Mouse (Mus musculus) liver, embryonic 15.5 days (tissue): Measurements from ENCODE around the gene Hspa1l. TPM values are rescaled to one million over a fixed set of nuclear protein-coding genes. Genes with fewer than 3 reads are reported as not detected.
"Not testable (repeated sequence)": the region's sequence is repeated elsewhere in the genome, so short reads cannot be mapped to it uniquely, and the experiment has no call there.

Source experiments
- ATAC-seq: fragments of 200-750 bp; cut with Nextera tagmentation; 2 replicates; pipeline ENCODE4 v1.8.0; 2017; ENCODE audit warnings: moderate number of reproducible peaks, mild to moderate bottlenecking, moderate library complexity; ENCODE audit not compliant: insufficient read depth
- H3K27ac ChIP-seq: fragments of 300-500 bp; sonication (generic); replicated peaks from 2 replicates; pipeline ENCODE4 v1.5.1; 2015; ENCODE audit warnings: mild to moderate bottlenecking, inconsistent platforms
- H3K27me3 ChIP-seq: fragments of 300-500 bp; sonication (generic); 2 replicates; pipeline ENCODE4 v1.6.1; 2015; ENCODE audit warnings: mild to moderate bottlenecking, inconsistent platforms
- H3K36me3 ChIP-seq: fragments of 300-500 bp; sonication (generic); replicated peaks from 2 replicates; pipeline ENCODE4 v1.6.1; 2015; ENCODE audit warnings: moderate library complexity, mild to moderate bottlenecking, inconsistent platforms
- H3K4me1 ChIP-seq: fragments of 300-500 bp; sonication (generic); replicated peaks from 2 replicates; pipeline ENCODE4 v1.6.1; 2015; ENCODE audit warnings: inconsistent platforms
- H3K4me2 ChIP-seq: fragments of 300-500 bp; sonication (generic); 2 replicates; pipeline ENCODE4 v1.6.1; 2015; ENCODE audit warnings: moderate library complexity, mild to moderate bottlenecking, inconsistent platforms
- H3K4me3 ChIP-seq: fragments of 300-500 bp; sonication (generic); replicated peaks from 2 replicates; pipeline ENCODE4 v1.5.1; 2015; ENCODE audit warnings: mild to moderate bottlenecking, inconsistent platforms
- H3K9ac ChIP-seq: fragments of 300-500 bp; sonication (generic); 2 replicates; pipeline ENCODE4 v1.6.1; 2015; ENCODE audit warnings: moderate library complexity, mild to moderate bottlenecking, inconsistent platforms
- H3K9me3 ChIP-seq: fragments of 300-500 bp; sonication (generic); replicated peaks from 2 replicates; pipeline ENCODE4 v1.6.1; 2016; ENCODE audit warnings: inconsistent platforms
- WGBS: fragments of 180-500 bp; shearing (Covaris S2); methylation state at CpG from one replicate; pipeline ENCODE4 v1.1.7; 2015; ENCODE audit warnings: mixed read lengths; ENCODE audit not compliant: insufficient replicate concordance; 5-methylcytosine and 5-hydroxymethylcytosine counted together
- polyA plus RNA-seq: library from polyadenylated mRNA; unstranded; fragments of >200 nt; fragmentation: Nextera tagmentation; extraction: Ambion mirVana; gene quantifications from 2 replicates; pipeline ENCODE4 v1.2.1, GENCODE M21; 2015

Hspa1l gene
- polyA plus RNA-seq, 1 experiment from 2014 or later: 0.25 TPM

GRCm38 (mm10) chr17:34959881-34960515 is 12.5 kb upstream of the Hspa1l start:
- ATAC-seq: peak; percentile 36; the same call in 1 of the 2 replicates
- peak overlapping the region; percentile 67 for H3K9ac ChIP-seq
- peak overlapping the region; percentile 62 for H3K4me3 ChIP-seq
- H3K4me1 ChIP-seq: peaks cover 12% of the 10 kb centered on the region
- H3K27ac ChIP-seq: peak overlapping the region; percentile 81
- no peaks in the 10 kb centered on the region for H3K36me3 ChIP-seq
- WGBS: 5% methylated on average over 12 of the region's 12 CpGs
- peaks cover 83% of the 10 kb centered on the region for H3K27me3 ChIP-seq
- H3K9me3 ChIP-seq: no peaks in the 10 kb centered on the region
- peak overlapping the region; percentile 91 for H3K4me2 ChIP-seq

DNA sequence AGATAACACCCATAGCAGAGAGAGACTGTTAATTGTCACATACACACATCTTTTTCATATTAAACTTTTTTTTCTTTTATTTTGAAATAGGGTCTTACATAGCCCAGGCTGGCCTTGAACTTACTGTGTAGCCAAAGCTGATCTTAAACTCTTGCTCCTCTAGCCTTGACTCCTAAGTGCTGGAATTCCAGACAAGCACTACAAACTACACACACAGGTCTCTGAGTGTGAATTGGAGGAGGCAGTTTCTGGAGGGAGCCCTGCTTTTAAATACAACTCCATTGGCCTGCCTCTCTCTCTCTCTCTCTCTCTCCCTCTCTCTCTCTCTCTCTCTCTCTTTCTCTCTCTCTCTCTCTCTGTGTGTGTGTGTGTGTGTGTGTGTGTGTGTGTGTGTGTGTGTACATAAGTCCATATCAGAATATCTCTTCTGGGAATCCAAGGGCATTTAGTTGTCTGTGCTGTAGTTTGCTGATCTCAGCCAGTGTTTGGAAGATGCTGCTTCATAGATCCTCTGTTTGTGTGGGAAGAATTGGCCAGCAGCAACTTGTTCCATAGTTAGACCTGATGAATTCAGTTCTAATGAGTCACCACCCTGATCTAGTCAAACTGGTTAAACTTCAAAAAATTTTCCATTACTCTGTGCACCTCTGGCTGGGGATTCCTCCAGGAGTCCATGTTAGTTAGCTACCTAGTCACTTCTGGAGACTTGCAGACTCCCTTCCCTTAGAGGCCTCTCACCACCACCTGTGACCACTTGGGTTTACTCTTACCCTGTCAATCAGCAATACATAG is 11.6 kb upstream of the Hspa1l start:
- no peaks in the 10 kb centered on the region for H3K36me3 ChIP-seq
- no peak overlapping the region for H3K9ac ChIP-seq
- no peak overlapping the region for H3K27ac ChIP-seq
- ATAC-seq: no peak
- H3K9me3 ChIP-seq: no peaks in the 10 kb centered on the region
- H3K27me3 ChIP-seq: peaks cover 84% of the 10 kb centered on the region
- H3K4me3 ChIP-seq: no peak overlapping the region
- no peak overlapping the region for H3K4me2 ChIP-seq
- H3K4me1 ChIP-seq: peaks cover 12% of the 10 kb centered on the region

DNA sequence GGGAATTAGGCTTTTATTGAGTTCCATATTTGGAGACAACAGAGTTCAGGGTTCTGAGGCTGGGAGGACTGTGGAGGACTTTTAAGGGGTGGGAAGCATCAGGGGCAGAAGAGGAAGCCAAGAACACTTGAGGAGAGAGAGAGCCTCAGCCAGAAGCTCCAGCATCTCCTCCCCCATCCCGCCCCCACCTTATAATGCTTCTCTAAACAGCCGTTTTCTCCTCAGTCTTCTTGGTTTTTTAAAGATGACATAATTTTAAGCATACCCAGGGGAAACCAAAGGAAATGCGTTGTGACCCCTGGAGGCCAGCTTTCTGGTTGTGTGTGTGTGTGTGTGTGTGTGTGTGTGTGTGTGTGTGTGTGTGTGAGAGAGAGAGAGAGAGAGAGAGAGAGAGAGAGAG is 10.4 kb upstream of the Hspa1l start:
- ATAC-seq: no peak
- no peak overlapping the region for H3K4me2 ChIP-seq
- H3K9ac ChIP-seq: no peak overlapping the region
- H3K36me3 ChIP-seq: no peaks in the 10 kb centered on the region
- peaks cover 12% of the 10 kb centered on the region for H3K4me1 ChIP-seq
- no peak overlapping the region for H3K27ac ChIP-seq
- no peaks in the 10 kb centered on the region for H3K9me3 ChIP-seq
- WGBS: 21% methylated on average over 3 of the region's 3 CpGs
- H3K4me3 ChIP-seq: no peak overlapping the region
- peaks cover 81% of the 10 kb centered on the region for H3K27me3 ChIP-seq

GRCm38 (mm10) chr17:34962841-34963240 is 9.7 kb upstream of the Hspa1l start:
- no peak overlapping the region for H3K4me2 ChIP-seq
- H3K4me3 ChIP-seq: no peak overlapping the region
- no peak for ATAC-seq
- no peak overlapping the region for H3K27ac ChIP-seq
- no peaks in the 10 kb centered on the region for H3K36me3 ChIP-seq
- H3K4me1 ChIP-seq: peaks cover 12% of the 10 kb centered on the region
- H3K27me3 ChIP-seq: peaks cover 84% of the 10 kb centered on the region
- H3K9ac ChIP-seq: no peak overlapping the region
- H3K9me3 ChIP-seq: no peaks in the 10 kb centered on the region
- WGBS: 55% methylated on average over 1 of the region's 1 CpGs

DNA sequence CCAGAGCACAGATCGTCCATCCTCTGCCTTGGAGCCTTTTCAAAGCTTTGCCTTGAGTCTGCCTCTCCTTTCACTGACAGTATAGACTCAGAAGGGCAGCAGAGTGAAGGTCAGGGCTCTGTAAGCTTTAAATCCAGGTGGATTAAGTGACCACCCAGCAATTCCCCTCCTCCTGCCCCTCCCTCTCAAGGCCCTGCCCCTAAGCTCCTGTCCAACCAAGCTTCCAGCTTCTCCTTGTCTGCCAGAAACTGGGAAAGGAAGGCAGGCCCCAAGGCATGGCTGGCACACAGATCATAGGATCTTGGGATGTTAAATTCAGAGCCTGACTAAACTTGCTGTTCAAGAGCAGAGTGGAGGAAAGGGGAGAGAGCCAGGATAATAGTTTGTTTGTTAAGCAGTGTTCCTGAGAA is 7.9 kb upstream of the Hspa1l start:
- WGBS: 29% methylated on average over 1 of the region's 1 CpGs
- H3K36me3 ChIP-seq: no peaks in the 10 kb centered on the region
- no peaks in the 10 kb centered on the region for H3K9me3 ChIP-seq
- H3K4me2 ChIP-seq: no peak overlapping the region
- peaks cover 8% of the 10 kb centered on the region for H3K4me1 ChIP-seq
- no peak for ATAC-seq
- no peak overlapping the region for H3K9ac ChIP-seq
- no peak overlapping the region for H3K4me3 ChIP-seq
- H3K27ac ChIP-seq: no peak overlapping the region
- peaks cover 88% of the 10 kb centered on the region for H3K27me3 ChIP-seq

DNA sequence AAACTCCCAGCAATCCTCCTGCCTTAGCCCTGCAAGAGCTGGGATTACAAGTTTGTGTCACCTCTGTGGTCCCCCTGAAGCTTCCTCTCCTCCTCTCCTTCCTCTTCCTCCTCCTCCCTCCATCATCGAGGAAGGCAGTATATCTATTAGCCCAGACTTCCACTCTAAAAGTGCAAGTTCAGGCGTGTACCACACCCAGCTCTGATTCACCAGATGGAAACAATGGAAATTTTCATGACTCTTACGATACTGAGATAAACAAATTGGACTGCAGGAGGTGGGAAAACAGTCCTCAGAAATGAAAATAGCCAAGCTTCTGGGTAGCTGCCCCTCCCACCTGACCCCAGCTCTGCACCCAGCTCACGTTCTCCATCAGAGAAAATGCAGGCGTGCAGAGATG is 6.9 kb upstream of the Hspa1l start:
- peaks cover 87% of the 10 kb centered on the region for H3K27me3 ChIP-seq
- no peak overlapping the region for H3K4me2 ChIP-seq
- no peak overlapping the region for H3K27ac ChIP-seq
- no peaks in the 10 kb centered on the region for H3K36me3 ChIP-seq
- no peak overlapping the region for H3K4me3 ChIP-seq
- WGBS: 38% methylated on average over 5 of the region's 5 CpGs
- no peaks in the 10 kb centered on the region; the same call in 1 of the 2 replicates for H3K4me1 ChIP-seq
- ATAC-seq: no peak
- no peak overlapping the region for H3K9ac ChIP-seq
- H3K9me3 ChIP-seq: no peaks in the 10 kb centered on the region

- not testable (repeated sequence) for H3K9ac ChIP-seq, H3K9me3 ChIP-seq, H3K27ac ChIP-seq, H3K4me2 ChIP-seq, H3K36me3 ChIP-seq, ATAC-seq, H3K4me3 ChIP-seq, H3K4me1 ChIP-seq
- WGBS: 57% methylated on average over 8 of the region's 11 CpGs
- peaks cover 82% of the 10 kb centered on the region for H3K27me3 ChIP-seq
Measured at GRCm38 (mm10) chr17:34969822-34970221, 2.7 kb upstream of the Hspa1l start, which contains the start of gene Gm20481. Gene Gm20481 (plus strand): TSS chr17:34969912.

GRCm38 (mm10) chr17:34970850-34971249 is 1.7 kb upstream of the Hspa1l start:
- H3K4me2 ChIP-seq, H3K9me3 ChIP-seq, H3K27ac ChIP-seq, ATAC-seq, H3K36me3 ChIP-seq, H3K4me3 ChIP-seq, H3K4me1 ChIP-seq, H3K9ac ChIP-seq: not testable (repeated sequence)
- WGBS: 28% methylated on average over 24 of the region's 37 CpGs
- H3K27me3 ChIP-seq: peaks cover 71% of the 10 kb centered on the region

DNA sequence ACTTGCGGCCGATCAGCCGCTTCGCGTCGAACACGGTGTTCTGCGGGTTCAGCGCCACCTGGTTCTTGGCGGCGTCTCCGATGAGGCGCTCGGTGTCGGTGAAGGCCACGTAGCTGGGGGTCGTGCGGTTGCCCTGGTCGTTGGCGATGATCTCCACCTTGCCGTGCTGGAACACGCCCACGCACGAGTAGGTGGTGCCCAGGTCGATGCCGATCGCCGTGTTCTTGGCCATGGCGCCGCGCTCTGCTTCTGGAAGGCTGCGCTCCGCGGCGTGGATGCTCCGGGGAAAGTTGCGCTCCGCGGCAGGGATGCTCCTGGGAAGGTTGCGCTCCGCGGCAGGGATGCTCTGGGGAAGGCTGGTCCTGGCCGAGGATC is 822 bp upstream of the Hspa1l start:
- 1% methylated on average over 24 of the region's 43 CpGs for WGBS
- Histone ChIP-seq H3K4me2 (peak overlapping the region; percentile 68), H3K4me3 (peak overlapping the region; percentile 41), H3K27me3 (peaks cover 64% of the 10 kb centered on the region)
- ATAC-seq: peak; percentile 37; the same call in 1 of the 2 replicates
- not testable (repeated sequence) for H3K9ac ChIP-seq, H3K36me3 ChIP-seq, H3K4me1 ChIP-seq, H3K9me3 ChIP-seq, H3K27ac ChIP-seq

DNA sequence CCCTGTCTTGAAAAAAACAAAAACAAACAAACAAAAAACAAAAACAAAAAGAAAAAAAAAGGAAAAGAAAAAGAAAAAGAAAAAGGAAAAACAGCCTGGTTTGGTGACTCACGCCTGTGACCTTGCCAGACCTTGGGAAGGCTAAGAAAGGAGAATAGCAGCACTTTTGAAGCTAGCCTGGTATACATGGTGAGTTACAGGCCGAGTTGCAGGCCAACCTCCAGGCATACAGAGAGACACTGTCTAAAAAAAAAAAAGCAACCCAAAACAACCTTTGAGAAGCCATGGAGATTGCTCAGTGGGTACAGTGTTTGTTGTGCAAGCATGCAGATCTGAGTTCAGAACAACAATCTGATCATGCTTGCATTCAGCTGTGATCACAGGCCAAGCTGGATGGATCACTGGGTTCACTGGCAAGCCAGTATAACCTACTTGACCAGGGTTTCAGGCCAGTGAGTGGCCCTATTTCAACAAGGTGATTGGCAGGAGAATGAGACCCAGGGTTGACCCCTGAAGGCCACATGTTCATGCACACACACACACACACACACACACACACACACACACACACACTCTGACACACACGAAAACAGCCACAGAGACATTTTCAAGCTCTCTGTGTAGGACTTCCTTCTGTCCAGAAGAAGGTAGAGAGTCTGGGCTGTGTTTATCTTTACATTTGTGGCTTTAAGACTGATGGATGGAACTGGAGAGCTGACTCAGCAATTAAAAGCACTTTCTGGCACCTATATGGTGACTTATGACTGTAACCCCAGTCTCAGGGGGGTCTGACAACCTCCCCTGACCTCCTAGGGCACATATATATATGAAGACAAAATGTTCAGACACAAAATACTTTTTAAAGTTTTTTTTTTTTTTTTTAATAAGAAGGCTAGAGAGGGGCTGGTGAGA is 3.3 kb downstream of the Hspa1l start:
- peaks cover 28% of the 10 kb centered on the region for H3K27me3 ChIP-seq
- WGBS: 50% methylated on average over 3 of the region's 3 CpGs
- H3K9ac ChIP-seq: no peak overlapping the region
- no peak overlapping the region for H3K4me2 ChIP-seq
- no peak overlapping the region for H3K27ac ChIP-seq
- peaks cover 18% of the 10 kb centered on the region for H3K4me1 ChIP-seq
- H3K36me3 ChIP-seq: no peaks in the 10 kb centered on the region; the same call in 1 of the 2 replicates
- H3K4me3 ChIP-seq: no peak overlapping the region
- no peak for ATAC-seq
- no peaks in the 10 kb centered on the region for H3K9me3 ChIP-seq

GRCm38 (mm10) chr17:34977000-34977399 is 4.5 kb downstream of the Hspa1l start:
- peaks cover 24% of the 10 kb centered on the region for H3K4me1 ChIP-seq
- no peak for ATAC-seq
- no peaks in the 10 kb centered on the region for H3K9me3 ChIP-seq
- H3K9ac ChIP-seq: no peak overlapping the region
- H3K4me3 ChIP-seq: no peak overlapping the region
- H3K36me3 ChIP-seq: no peaks in the 10 kb centered on the region; the same call in 1 of the 2 replicates
- no peak overlapping the region for H3K4me2 ChIP-seq
- WGBS: 86% methylated on average over 20 of the region's 20 CpGs
- no peak overlapping the region for H3K27ac ChIP-seq
- H3K27me3 ChIP-seq: peaks cover 21% of the 10 kb centered on the region
